Mouse (Mus musculus): ENCODE results near the gene Ror1. TPM values are rescaled to one million over a fixed set of nuclear protein-coding genes. Genes with fewer than 3 reads are reported as not detected.

The Ror1 gene
- polyA plus RNA-seq, 1 experiment = 1.6 TPM

- no peak for TF ChIP-seq CTCF (IDR thresholded peaks at IDR 0.05; ENCODE audit: borderline replicate concordance, extremely low read depth, insufficient read depth, insufficient read length)
- no peak for TF ChIP-seq POLR2A (IDR thresholded peaks at IDR 0.05; ENCODE audit: borderline replicate concordance, extremely low read depth, insufficient read depth, insufficient read length, poor library complexity, severe bottlenecking)
- no peak for DNase-seq (ENCODE audit: low read depth)
Measured at GRCm38 (mm10) chr4:100219599-100219998, 124.0 kb downstream of the Ror1 start.

DNA sequence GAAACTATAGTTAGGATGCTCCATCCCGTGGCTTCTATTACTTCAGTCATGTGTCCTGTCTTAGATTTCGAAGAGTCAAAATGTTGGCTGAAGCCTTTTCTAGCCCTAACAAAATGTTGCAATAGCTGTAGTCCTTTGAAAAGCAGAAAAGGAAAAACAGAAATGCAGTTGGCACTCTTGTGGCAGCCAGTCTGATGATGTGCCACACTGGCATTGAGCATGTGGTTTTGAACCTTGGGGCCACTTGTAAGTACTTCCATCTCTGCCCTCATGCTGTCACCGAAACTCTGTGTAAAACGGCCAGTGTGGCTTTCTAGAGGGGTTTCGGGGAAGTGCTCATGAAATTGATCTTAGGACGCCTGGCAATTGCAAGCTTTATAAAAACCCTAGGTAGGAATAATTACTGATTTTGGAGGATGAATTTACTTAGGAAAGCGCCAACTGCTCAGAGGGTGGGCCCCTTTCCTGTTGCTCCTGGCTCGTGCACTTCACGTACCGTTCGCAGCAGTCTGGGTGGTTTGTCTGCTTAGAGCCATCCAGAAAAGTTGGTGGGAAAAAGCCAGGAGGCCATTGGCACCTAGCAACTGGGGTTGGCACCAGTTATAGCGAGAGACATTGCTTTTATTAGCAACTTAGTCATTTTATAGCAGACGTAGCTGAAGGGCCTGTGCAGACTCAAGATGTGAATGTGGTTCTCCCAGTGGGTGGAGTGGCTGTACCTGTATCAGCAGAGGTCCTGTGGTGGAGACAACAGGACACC is 126.6 kb downstream of the Ror1 start:
- DNase-seq (ENCODE audit: low read depth) = no peak

GRCm38 (mm10) chr4:100223532-100223931 is 127.9 kb downstream of the Ror1 start:
- TF ChIP-seq CTCF (IDR thresholded peaks at IDR 0.05; ENCODE audit: borderline replicate concordance, extremely low read depth, insufficient read depth, insufficient read length) (no peak), POLR2A (IDR thresholded peaks at IDR 0.05; ENCODE audit: borderline replicate concordance, extremely low read depth, insufficient read depth, insufficient read length, poor library complexity, severe bottlenecking) (no peak)
- DNase-seq (ENCODE audit: low read depth) = no peak

More for the DNA sequence above, 126.6 kb downstream of the Ror1 start:
- no peak for TF ChIP-seq CTCF (IDR thresholded peaks at IDR 0.05; ENCODE audit: borderline replicate concordance, extremely low read depth, insufficient read depth, insufficient read length)

GRCm38 (mm10) chr4:100223965-100224364 is 128.4 kb downstream of the Ror1 start:
- TF ChIP-seq CTCF (IDR thresholded peaks at IDR 0.05; ENCODE audit: borderline replicate concordance, extremely low read depth, insufficient read depth, insufficient read length) (no peak), POLR2A (IDR thresholded peaks at IDR 0.05; ENCODE audit: borderline replicate concordance, extremely low read depth, insufficient read depth, insufficient read length, poor library complexity, severe bottlenecking) (no peak)
- DNase-seq (ENCODE audit: low read depth) = no peak

- TF ChIP-seq CTCF (IDR thresholded peaks at IDR 0.05; ENCODE audit: borderline replicate concordance, extremely low read depth, insufficient read depth, insufficient read length) = no peak
- no peak for TF ChIP-seq POLR2A (IDR thresholded peaks at IDR 0.05; ENCODE audit: borderline replicate concordance, extremely low read depth, insufficient read depth, insufficient read length, poor library complexity, severe bottlenecking)
- no peak for DNase-seq (ENCODE audit: low read depth)
Measured at GRCm38 (mm10) chr4:100226619-100227018, 131.0 kb downstream of the Ror1 start.

GRCm38 (mm10) chr4:100228106-100228505 is 132.5 kb downstream of the Ror1 start:
- TF ChIP-seq POLR2A (IDR thresholded peaks at IDR 0.05; ENCODE audit: borderline replicate concordance, extremely low read depth, insufficient read depth, insufficient read length, poor library complexity, severe bottlenecking) (no peak), CTCF (IDR thresholded peaks at IDR 0.05; ENCODE audit: borderline replicate concordance, extremely low read depth, insufficient read depth, insufficient read length) (no peak)

GRCm38 (mm10) chr4:100230245-100230644 is 134.7 kb downstream of the Ror1 start:
- TF ChIP-seq CTCF (IDR thresholded peaks at IDR 0.05; ENCODE audit: borderline replicate concordance, extremely low read depth, insufficient read depth, insufficient read length) (no peak), POLR2A (IDR thresholded peaks at IDR 0.05; ENCODE audit: borderline replicate concordance, extremely low read depth, insufficient read depth, insufficient read length, poor library complexity, severe bottlenecking) (no peak)

More at GRCm38 (mm10) chr4:100228106-100228505, 132.5 kb downstream of the Ror1 start:
- no peak for DNase-seq (ENCODE audit: low read depth)

DNA sequence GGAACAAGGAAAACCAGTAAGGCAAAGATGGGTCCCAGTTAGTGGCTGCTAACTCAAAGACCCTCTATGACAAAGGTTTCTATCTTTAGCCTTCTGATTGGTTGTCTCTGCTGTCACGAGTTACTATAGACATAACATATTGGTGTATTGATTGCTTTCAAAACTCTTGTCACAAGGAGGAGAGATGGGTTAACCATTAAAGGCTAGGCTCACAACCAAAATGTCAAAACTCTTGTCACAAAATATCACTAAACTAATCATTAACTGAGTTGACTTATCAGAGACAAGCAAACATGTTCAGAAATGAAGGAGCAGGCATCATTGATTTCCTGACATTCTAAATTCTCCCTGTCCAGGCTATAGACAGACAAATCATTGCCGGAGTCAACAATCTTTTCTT is 135.4 kb downstream of the Ror1 start:
- TF ChIP-seq POLR2A (IDR thresholded peaks at IDR 0.05; ENCODE audit: borderline replicate concordance, extremely low read depth, insufficient read depth, insufficient read length, poor library complexity, severe bottlenecking) = no peak
- no peak for TF ChIP-seq CTCF (IDR thresholded peaks at IDR 0.05; ENCODE audit: borderline replicate concordance, extremely low read depth, insufficient read depth, insufficient read length)
- DNase-seq (ENCODE audit: low read depth) = no peak

More at GRCm38 (mm10) chr4:100230245-100230644, 134.7 kb downstream of the Ror1 start:
- DNase-seq (ENCODE audit: low read depth) = no peak

GRCm38 (mm10) chr4:100231906-100232305 is 136.3 kb downstream of the Ror1 start:
- no peak for DNase-seq (ENCODE audit: low read depth)

DNA sequence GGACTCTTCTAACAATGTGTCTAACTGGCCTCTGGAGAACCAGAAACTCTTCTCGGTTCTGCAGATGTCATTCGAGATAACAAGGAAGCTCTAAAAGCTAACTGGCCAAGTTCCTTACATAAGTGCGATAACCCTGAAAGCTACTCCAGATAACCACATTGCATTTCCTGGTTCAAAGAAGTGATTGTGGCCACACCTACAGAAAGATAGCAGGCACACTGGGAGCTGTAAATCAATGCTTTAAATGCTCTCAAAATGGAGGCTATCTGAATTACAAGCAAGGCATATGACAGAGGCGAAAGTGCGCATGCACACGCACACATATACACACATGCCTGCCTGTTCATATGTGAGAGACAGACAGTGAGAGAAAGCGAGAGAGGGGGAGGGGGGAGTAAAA is 136.9 kb downstream of the Ror1 start:
- TF ChIP-seq CTCF (IDR thresholded peaks at IDR 0.05; ENCODE audit: borderline replicate concordance, extremely low read depth, insufficient read depth, insufficient read length) (no peak), POLR2A (IDR thresholded peaks at IDR 0.05; ENCODE audit: borderline replicate concordance, extremely low read depth, insufficient read depth, insufficient read length, poor library complexity, severe bottlenecking) (no peak)
- DNase-seq (ENCODE audit: low read depth) = no peak

More at GRCm38 (mm10) chr4:100231906-100232305, 136.3 kb downstream of the Ror1 start:
- TF ChIP-seq CTCF (IDR thresholded peaks at IDR 0.05; ENCODE audit: borderline replicate concordance, extremely low read depth, insufficient read depth, insufficient read length) (no peak), POLR2A (IDR thresholded peaks at IDR 0.05; ENCODE audit: borderline replicate concordance, extremely low read depth, insufficient read depth, insufficient read length, poor library complexity, severe bottlenecking) (no peak)

GRCm38 (mm10) chr4:100233770-100234169 is 138.2 kb downstream of the Ror1 start:
- no peak for DNase-seq (ENCODE audit: low read depth)
- no peak for TF ChIP-seq POLR2A (IDR thresholded peaks at IDR 0.05; ENCODE audit: borderline replicate concordance, extremely low read depth, insufficient read depth, insufficient read length, poor library complexity, severe bottlenecking)
- TF ChIP-seq CTCF (IDR thresholded peaks at IDR 0.05; ENCODE audit: borderline replicate concordance, extremely low read depth, insufficient read depth, insufficient read length) = no peak

DNA sequence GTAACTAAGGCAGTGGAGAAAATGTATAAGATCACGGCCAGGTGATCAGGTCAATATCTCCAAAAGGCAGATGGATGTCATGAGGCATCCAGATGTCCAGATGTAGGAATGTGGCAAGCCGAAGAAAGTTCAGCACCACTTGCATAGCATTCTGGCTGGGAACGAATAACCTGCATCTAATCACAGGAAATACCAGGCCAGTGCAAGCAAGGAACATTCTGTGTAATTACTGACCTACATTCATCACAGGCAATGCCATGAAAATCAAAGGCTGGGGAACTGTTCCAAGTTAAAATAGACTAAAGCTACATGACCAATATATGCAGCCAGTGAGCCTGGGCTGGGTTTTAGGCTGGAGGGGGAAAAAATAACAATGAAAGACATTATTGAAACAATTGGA is 140.7 kb downstream of the Ror1 start:
- no peak for DNase-seq (ENCODE audit: low read depth)
- no peak for TF ChIP-seq CTCF (IDR thresholded peaks at IDR 0.05; ENCODE audit: borderline replicate concordance, extremely low read depth, insufficient read depth, insufficient read length)
- TF ChIP-seq POLR2A (IDR thresholded peaks at IDR 0.05; ENCODE audit: borderline replicate concordance, extremely low read depth, insufficient read depth, insufficient read length, poor library complexity, severe bottlenecking) = no peak

Data from brain, embryonic 14.5 days (tissue).